Mouse (Mus musculus): ENCODE measurements around the gene Raf1. TPM values are rescaled to one million over a fixed set of nuclear protein-coding genes. Genes with fewer than 3 reads are reported as not detected.

The Raf1 gene
- 100 to 1,000 TPM; 113 to 117 TPM for total RNA-seq (2021)
- long read RNA-seq, experiment 1, transcript Raf1-201 (17 exons, 3,070 nt): major isoform, 48 of 92 reads
- long read RNA-seq, experiment 1, partial matches to known transcripts: 6 of 92 reads
- long read RNA-seq, experiment 1, other reads (novel, unspliced or antisense): 33 of 92 reads
- long read RNA-seq, experiment 2, transcript Raf1-201 (17 exons, 3,070 nt): major isoform, 65 of 103 reads
- long read RNA-seq, experiment 2, partial matches to known transcripts: 10 of 103 reads
- long read RNA-seq, experiment 2, other reads (novel, unspliced or antisense): 28 of 103 reads

GRCm38 (mm10) chr6:115676452-115677128 lies at the start of gene Raf1:
Raf1 (minus strand) TSS chr6:115676635.
- intact Hi-C loops (cut with DNase I): loop anchor here (5.0 kb wide), 1 partner anchor 54 kb away; no protein-coding TSS in a partner anchor
- DNase-seq: peak; percentile 96 to 97

DNA sequence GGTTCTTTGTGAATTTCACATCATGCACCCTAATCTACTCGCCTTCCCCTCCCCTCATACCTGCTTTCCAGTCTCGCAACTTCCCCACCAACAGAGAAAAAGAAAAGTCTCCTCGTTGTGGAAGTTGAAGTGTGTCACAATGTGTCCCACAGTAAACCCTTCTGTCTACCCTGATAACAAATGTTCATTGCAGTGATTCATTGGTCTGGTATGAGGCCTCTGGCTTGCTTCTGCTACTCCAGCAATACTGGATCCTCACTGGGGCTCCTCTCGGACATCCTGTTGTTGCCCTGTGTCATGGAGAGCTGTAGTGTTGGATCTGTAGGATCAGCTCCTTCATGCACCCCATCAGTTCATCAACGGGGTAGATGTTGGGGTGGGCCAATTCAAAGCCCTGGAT lies 45.8 kb upstream of the Raf1 start:
- DNase-seq: no peak
- intact Hi-C loops (cut with DNase I): loop anchor here (10.0 kb wide), 1 partner anchor 83 kb away; the partner anchor contains the start of gene Rpl32

GRCm38 (mm10) chr6:115717715-115718558 lies 41.5 kb upstream of the Raf1 start:
- peak; percentile 33 to 35 for DNase-seq
- intact Hi-C loops (cut with DNase I): loop anchor here (5.0 kb wide), 1 partner anchor 96 kb away; no protein-coding TSS in a partner anchor

DNA sequence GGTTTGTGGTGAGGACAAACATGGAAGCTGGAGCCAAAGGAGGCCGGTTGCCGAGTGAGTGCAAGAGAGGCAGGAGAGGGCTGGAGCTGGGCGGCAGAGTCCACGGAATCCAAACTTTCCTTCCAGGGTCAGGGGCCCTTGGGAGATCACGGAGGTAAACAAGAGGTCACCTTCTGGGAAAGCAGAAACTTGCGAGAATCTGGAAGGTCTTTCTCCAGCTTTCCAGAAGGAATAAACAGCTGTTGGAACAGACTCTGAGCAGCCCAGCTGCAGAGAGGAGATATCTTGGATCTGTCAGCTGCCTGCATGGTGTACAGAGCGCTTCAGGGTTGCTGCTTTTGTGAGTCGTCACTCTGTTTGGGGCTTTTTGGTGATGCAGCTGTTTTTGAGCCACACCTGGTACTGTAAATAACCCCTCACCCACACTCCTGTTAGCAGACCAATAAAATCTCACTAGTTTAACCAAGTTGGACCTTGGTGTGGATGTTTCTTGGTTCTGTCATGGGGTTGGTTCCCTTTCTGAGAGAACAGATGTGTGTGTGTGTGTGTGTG lies 40.7 kb upstream of the Raf1 start:
- intact Hi-C loops (cut with DNase I): loop anchor here (5.0 kb wide), 1 partner anchor 95 kb away; no protein-coding TSS in a partner anchor
- peak; percentile 46 to 70 for DNase-seq

GRCm38 (mm10) chr6:115711261-115711660 lies 34.8 kb upstream of the Raf1 start:
- DNase-seq: no peak
- intact Hi-C loops (cut with DNase I): no loop called here

DNA sequence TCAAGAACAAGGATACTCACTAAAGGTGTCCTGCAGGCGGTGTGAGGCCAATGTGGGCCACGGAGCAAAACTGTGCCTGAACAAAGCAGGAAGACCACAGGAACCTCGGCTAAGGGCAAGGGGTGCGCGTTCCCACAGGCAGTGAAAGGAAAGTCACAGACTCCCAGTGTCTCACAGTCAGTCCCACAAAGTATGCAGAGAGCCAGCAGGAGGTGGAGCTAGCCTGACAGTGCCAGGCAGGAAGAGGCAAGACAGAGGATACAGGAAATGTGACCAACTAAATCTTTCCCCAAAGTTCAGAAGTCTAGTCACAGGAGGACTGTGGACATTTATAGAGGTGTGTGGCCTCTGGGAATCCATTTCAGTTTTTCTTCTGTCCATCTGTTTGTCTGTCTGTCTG lies 26.5 kb upstream of the Raf1 start:
- DNase-seq: no peak

DNA sequence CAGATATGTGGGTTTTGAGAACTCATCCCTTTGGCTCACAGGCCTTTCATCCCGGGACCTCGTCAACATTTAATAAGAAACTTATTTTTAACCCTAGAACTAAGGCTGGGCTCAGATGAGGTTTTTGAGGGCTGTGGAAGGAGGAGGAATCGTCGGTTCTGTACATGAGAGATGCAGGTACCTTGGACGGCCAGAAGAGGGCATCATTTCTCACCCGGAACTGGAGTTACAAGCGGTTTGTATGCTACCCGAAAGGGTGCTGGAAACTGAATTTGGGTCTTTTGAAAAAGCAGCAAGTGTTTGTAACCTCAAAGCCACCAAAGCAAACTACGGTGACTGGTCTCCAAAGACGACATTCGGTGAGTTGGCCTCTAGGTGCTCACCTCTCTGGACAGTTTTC lies 24.9 kb upstream of the Raf1 start:
- no peak for DNase-seq
- intact Hi-C loops (cut with DNase I): no loop called here

More for the DNA sequence above, 26.5 kb upstream of the Raf1 start:
- intact Hi-C loops (cut with DNase I): no loop called here

DNA sequence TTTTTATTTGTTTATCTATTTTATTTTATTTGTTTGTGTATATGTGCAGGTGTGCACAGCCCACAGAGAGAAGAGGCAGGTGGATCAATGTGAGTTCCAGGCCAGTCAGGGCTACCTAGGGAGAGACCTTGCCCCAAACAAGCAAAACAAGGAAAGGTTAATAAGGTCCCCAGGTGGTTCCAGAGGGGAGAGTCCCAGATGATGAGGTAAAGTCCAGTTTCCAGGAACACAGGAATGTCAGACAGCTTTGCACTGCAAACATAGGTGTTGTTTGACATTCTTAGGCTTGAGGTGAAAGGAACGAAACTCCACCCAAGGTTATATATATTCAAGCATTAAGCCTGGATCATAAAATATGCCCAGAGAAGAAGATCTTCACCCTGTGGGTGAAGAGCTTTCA lies 24.3 kb upstream of the Raf1 start:
- intact Hi-C loops (cut with DNase I): no loop called here
- no peak for DNase-seq

DNA sequence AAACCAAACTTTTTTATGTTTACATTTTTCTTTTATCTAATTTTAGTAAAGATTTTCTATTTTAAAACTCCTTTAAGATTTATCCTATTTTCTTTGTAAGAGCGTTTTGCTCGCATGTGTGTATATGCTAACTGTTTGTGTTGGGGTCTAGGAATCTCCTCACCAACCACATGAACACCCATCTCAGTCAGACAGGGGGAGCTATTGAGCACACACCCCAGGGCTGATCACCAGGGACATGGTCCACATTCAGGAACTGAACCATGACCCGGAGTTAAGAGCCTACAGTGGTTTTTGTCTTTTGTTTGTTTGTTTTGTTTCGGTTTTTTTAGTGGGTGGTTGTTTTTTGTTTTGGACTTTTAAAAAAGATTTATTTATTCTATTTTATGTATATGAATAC lies 22.3 kb upstream of the Raf1 start:
- intact Hi-C loops (cut with DNase I): no loop called here
- DNase-seq: no peak

- DNase-seq: no peak
- intact Hi-C loops (cut with DNase I): no loop called here
Observed at GRCm38 (mm10) chr6:115697739-115698558, 21.5 kb upstream of the Raf1 start.

GRCm38 (mm10) chr6:115696707-115697215 lies 20.3 kb upstream of the Raf1 start:
- intact Hi-C loops (cut with DNase I): no loop called here
- DNase-seq: no peak

DNA sequence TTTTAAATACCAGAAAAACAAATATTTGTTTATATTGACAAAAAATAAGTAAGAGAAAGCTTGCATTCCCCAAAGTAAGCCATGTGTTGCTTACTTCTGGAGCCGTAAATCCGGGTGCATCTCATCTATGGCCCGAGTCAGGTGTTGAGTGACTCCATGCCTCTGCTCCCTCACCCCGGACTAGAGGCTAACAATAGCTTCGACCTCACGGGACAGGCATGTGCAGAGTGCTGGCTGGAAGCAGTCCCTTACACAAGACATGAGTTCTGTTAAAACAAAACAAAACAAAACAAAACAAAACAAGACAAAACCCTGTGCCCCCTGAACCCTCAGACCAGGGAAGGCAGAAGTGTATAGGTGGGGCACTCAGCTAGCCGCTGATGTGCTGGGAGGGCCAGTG lies 18.7 kb upstream of the Raf1 start:
- DNase-seq: no peak
- intact Hi-C loops (cut with DNase I): no loop called here

- intact Hi-C loops (cut with DNase I): no loop called here
- DNase-seq: peak; percentile 31 to 51
Observed at GRCm38 (mm10) chr6:115694441-115694842, 18.0 kb upstream of the Raf1 start.

GRCm38 (mm10) chr6:115692963-115693730 lies 16.7 kb upstream of the Raf1 start:
- DNase-seq: no peak
- intact Hi-C loops (cut with DNase I): loop anchor here (2.0 kb wide), 1 partner anchor 14 kb away; no protein-coding TSS in a partner anchor

GRCm38 (mm10) chr6:115692163-115692950 lies 15.9 kb upstream of the Raf1 start:
- intact Hi-C loops (cut with DNase I): loop anchor here (2.0 kb wide), 1 partner anchor 14 kb away; no protein-coding TSS in a partner anchor
- DNase-seq: no peak

- no peak for DNase-seq
- intact Hi-C loops (cut with DNase I): no loop called here
Observed at GRCm38 (mm10) chr6:115690105-115690504, 13.7 kb upstream of the Raf1 start.

DNA sequence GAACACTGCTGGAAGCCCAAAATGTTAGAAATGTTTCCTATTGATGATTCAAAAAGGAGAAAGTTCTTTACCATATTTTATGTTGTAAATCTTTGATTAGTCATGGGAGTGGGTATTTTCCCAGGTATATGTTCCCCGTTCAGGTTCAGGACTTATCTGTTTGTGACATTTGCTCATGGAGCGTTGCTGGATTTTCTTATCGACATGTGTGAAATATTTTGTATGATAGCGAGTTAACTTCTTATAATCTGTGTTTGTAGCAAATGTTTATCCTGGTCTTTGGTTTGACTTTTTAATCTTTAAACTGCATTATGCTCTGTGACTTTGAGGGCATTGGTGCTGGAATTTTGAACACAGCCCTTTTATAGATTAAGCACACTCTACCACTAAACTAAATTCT lies 12.2 kb upstream of the Raf1 start:
- intact Hi-C loops (cut with DNase I): no loop called here

GRCm38 (mm10) chr6:115687753-115688152 lies 11.3 kb upstream of the Raf1 start:
- intact Hi-C loops (cut with DNase I): no loop called here
- DNase-seq: no peak

More for the DNA sequence above, 12.2 kb upstream of the Raf1 start:
- no peak for DNase-seq
